Mouse (Mus musculus) large intestine, adult 2 months (tissue): ENCODE data around the gene Cyb5r4. TPM values are rescaled to one million over a fixed set of nuclear protein-coding genes. Genes with fewer than 3 reads are reported as not detected.
"Not testable (repeated sequence)": the region's sequence is repeated elsewhere in the genome, so short reads cannot be mapped to it uniquely, and the experiment has no call there.

Experiments
- DNase-seq: peaks from one replicate; pipeline ENCODE4 v3.0.0-alpha.2; 2012; ENCODE audit warnings: low read depth, low spot score
- WGBS: fragments of 180-500 bp; shearing (Covaris S2); methylation state at CpG from one replicate; pipeline ENCODE4 v1.1.7; 2018; 5-methylcytosine and 5-hydroxymethylcytosine counted together
- polyA plus RNA-seq: library from polyadenylated mRNA; depleted of rRNA; stranded (reverse); fragments of >200 nt; gene quantifications from 2 replicates; pipeline ENCODE4 v1.2.3, GENCODE M21; 2012; rRNA removed

Gene Cyb5r4
- 17.5 and 17.7 TPM in 2 replicates for polyA plus RNA-seq

- WGBS: under 1% methylated on average over 52 of the region's 52 CpGs
- DNase-seq: peak; percentile 77
Measured at GRCm38 (mm10) chr9:87021778-87022523, at the start of gene Cyb5r4. Gene Cyb5r4, plus strand, starts transcription at chr9:87022014.

- not testable (repeated sequence) for DNase-seq
Measured at GRCm38 (mm10) chr9:86972471-86972870, 49.3 kb upstream of the Cyb5r4 start.

- 50% methylated on average over 4 of the region's 4 CpGs for WGBS
- DNase-seq: no peak
Measured at GRCm38 (mm10) chr9:86973562-86973961, 48.3 kb upstream of the Cyb5r4 start.

GRCm38 (mm10) chr9:86976896-86977295, 44.9 kb upstream of the Cyb5r4 start:
- DNase-seq: no peak
- 61% methylated on average over 4 of the region's 4 CpGs for WGBS

- 61% methylated on average over 7 of the region's 7 CpGs for WGBS
- no peak for DNase-seq
Measured at GRCm38 (mm10) chr9:86978257-86978907, 43.4 kb upstream of the Cyb5r4 start.

GRCm38 (mm10) chr9:86980048-86980447, 41.8 kb upstream of the Cyb5r4 start:
- DNase-seq: no peak

GRCm38 (mm10) chr9:86980942-86981341, 40.9 kb upstream of the Cyb5r4 start:
- 55% methylated on average over 2 of the region's 2 CpGs for WGBS
- DNase-seq: no peak

GRCm38 (mm10) chr9:86981551-86981950, 40.3 kb upstream of the Cyb5r4 start:
- DNase-seq: no peak

GRCm38 (mm10) chr9:86984583-86984982, 37.2 kb upstream of the Cyb5r4 start:
- DNase-seq: no peak
- WGBS: 54% methylated on average over 3 of the region's 3 CpGs

More at GRCm38 (mm10) chr9:86981551-86981950, 40.3 kb upstream of the Cyb5r4 start:
- 14% methylated on average over 10 of the region's 10 CpGs for WGBS

GRCm38 (mm10) chr9:86985105-86985504, 36.7 kb upstream of the Cyb5r4 start:
- WGBS: 26% methylated on average over 6 of the region's 6 CpGs
- no peak for DNase-seq

GRCm38 (mm10) chr9:86986703-86987296, 35.0 kb upstream of the Cyb5r4 start:
- WGBS: 69% methylated on average over 7 of the region's 7 CpGs
- no peak for DNase-seq

GRCm38 (mm10) chr9:86989822-86990221, 32.0 kb upstream of the Cyb5r4 start:
- no peak for DNase-seq

GRCm38 (mm10) chr9:86991758-86992157, 30.1 kb upstream of the Cyb5r4 start:
- 77% methylated on average over 8 of the region's 8 CpGs for WGBS
- no peak for DNase-seq

GRCm38 (mm10) chr9:86997046-86997691, 24.6 kb upstream of the Cyb5r4 start:
- 51% methylated on average over 3 of the region's 3 CpGs for WGBS
- no peak for DNase-seq

- 46% methylated on average over 2 of the region's 2 CpGs for WGBS
- DNase-seq: no peak
Measured at GRCm38 (mm10) chr9:86999956-87000582, 21.7 kb upstream of the Cyb5r4 start.

- DNase-seq: no peak
- 77% methylated on average over 6 of the region's 6 CpGs for WGBS
Measured at GRCm38 (mm10) chr9:87004701-87005434, 16.9 kb upstream of the Cyb5r4 start.

- 52% methylated on average over 5 of the region's 5 CpGs for WGBS
- DNase-seq: no peak
Measured at GRCm38 (mm10) chr9:87005435-87005779, 16.4 kb upstream of the Cyb5r4 start.

- DNase-seq: no peak
- 70% methylated on average over 6 of the region's 6 CpGs for WGBS
Measured at GRCm38 (mm10) chr9:87008507-87008906, 13.3 kb upstream of the Cyb5r4 start.

- DNase-seq: no peak
- WGBS: 88% methylated on average over 1 of the region's 1 CpGs
Measured at GRCm38 (mm10) chr9:87008919-87009318, 12.9 kb upstream of the Cyb5r4 start.
